ENCODE assay signal across 6 mouse cellular contexts in genomic region chr19:57994174-57994833, GRCm38 (mm10).
DNase-seq lines count a peak whose midpoint lies in the region; ATAC-seq lines count a peak whose summit lies in the region.

No protein-coding gene starts in this region.

- peak; percentile 78 for ATAC-seq in common myeloid progenitor, adult 5-6 weeks (replicated peaks; ENCODE audit: low read depth, poor library complexity, severe bottlenecking)
- peak; percentile 64 to 68 for ATAC-seq in hematopoietic stem cell, adult 5-6 weeks (replicated peaks in 1 of 2; ENCODE audit: insufficient read depth in 1 of 2, low FRiP score in 2 of 2, low TSS enrichment in 1 of 2, low read depth in 1 of 2, poor library complexity in 2 of 2, severe bottlenecking in 2 of 2)
- ATAC-seq in megakaryocyte, adult 5-6 weeks (ENCODE audit: poor library complexity, severe bottlenecking), result peak; percentile 67

- peak; percentile 22 for DNase-seq in CD4-positive helper T cell, adult 2 months (ENCODE audit: low read depth, low spot score)
- DNase-seq in naive thymus-derived CD4-positive, alpha-beta T cell, adult 2 months (ENCODE audit: low read depth), result peak; percentile 13
- peak; percentile 15 for DNase-seq in thymus, postnatal 25 days

Comparison
In these comparisons a context has a peak if more than half of its experiments do, and no peak if none do; other contexts are left out.
1. Peak in every context shown above with its lines: DNase-seq and ATAC-seq.